Comparison of ENCODE assay signal across 28 mouse cellular contexts in genomic region chr8:123793900-123794299, GRCm38 (mm10). TPM values are rescaled to one million over a fixed set of nuclear protein-coding genes. Genes with fewer than 3 reads are reported as not detected.
DNase-seq lines count a peak whose midpoint lies in the region; ATAC-seq lines count a peak whose summit lies in the region.
"Had no signal": no experiment of that assay in that cellular context is flagged by ENCODE, and none has a peak within 500 bp of the region (broad histone marks: within the 10 kb centered on the region; RNA-seq: fewer than 3 reads in every experiment).

No protein-coding gene starts in this region.

- H3K4me1 ChIP-seq in kidney, embryonic 16.5 days (ENCODE audit: insufficient read depth, low read length): peaks cover 31% of the 10 kb centered on the region
- peaks cover 20% of the 10 kb centered on the region for H3K4me1 ChIP-seq in neural tube, embryonic 13.5 days (replicated peaks)
- peaks cover 24% of the 10 kb centered on the region for H3K4me1 ChIP-seq in neural tube, embryonic 15.5 days
- peaks cover 18% of the 10 kb centered on the region for H3K4me1 ChIP-seq in hindbrain, embryonic 12.5 days

- no peak overlapping the region for H3K4me3 ChIP-seq in kidney, embryonic 16.5 days (ENCODE audit: low read length)
- no peak overlapping the region for H3K4me3 ChIP-seq in neural tube, embryonic 13.5 days
- H3K4me3 ChIP-seq in neural tube, embryonic 15.5 days (replicated peaks): no peak overlapping the region
- no peak overlapping the region for H3K4me3 ChIP-seq in hindbrain, embryonic 12.5 days
- H3K4me3 ChIP-seq: embryonic facial prominence, embryonic 10.5 days; embryonic facial prominence, embryonic 15.5 days; forebrain, embryonic 13.5 days; hindbrain, embryonic 10.5 days; left cerebral cortex, adult 2 months; liver, embryonic 12.5 days; myocyte; neural tube, embryonic 12.5 days had no signal

- peaks cover 3% of the 10 kb centered on the region; the same call in 1 of the 2 replicates for H3K27me3 ChIP-seq in kidney, embryonic 16.5 days (ENCODE audit: insufficient read depth, low read length)
- 0 out of 2 replicates have a peak, but pooled peaks cover 4% of the 10 kb centered on the region for H3K27me3 ChIP-seq in neural tube, embryonic 13.5 days
- H3K27me3 ChIP-seq in neural tube, embryonic 15.5 days (replicated peaks): peaks cover 4% of the 10 kb centered on the region; the same call in 1 of the 2 replicates
- H3K27me3 ChIP-seq in hindbrain, embryonic 12.5 days: 0 out of 2 replicates have a peak, but pooled peaks cover 4% of the 10 kb centered on the region
- H3K27me3 ChIP-seq: embryonic facial prominence, embryonic 15.5 days; forebrain, embryonic 13.5 days; neural tube, embryonic 12.5 days had no signal

- H3K9ac ChIP-seq in kidney, embryonic 16.5 days (replicated peaks; ENCODE audit: low read length): no peak overlapping the region; the same call in 1 of the 2 replicates
- 0 out of 2 replicates have a peak overlapping the region, but pooled peaks have one; percentile 17 for H3K9ac ChIP-seq in neural tube, embryonic 13.5 days
- no peak overlapping the region for H3K9ac ChIP-seq in neural tube, embryonic 15.5 days (replicated peaks)
- H3K9ac ChIP-seq in hindbrain, embryonic 12.5 days: no peak overlapping the region
- H3K9ac ChIP-seq: embryonic facial prominence, embryonic 15.5 days; forebrain, embryonic 13.5 days; liver, embryonic 12.5 days; liver, postnatal 0 days; neural tube, embryonic 12.5 days had no signal

- ATAC-seq in kidney, embryonic 16.5 days (ENCODE audit: low FRiP score, low TSS enrichment): no peak
- no peak for ATAC-seq in neural tube, embryonic 13.5 days (ENCODE audit: low read depth)
- ATAC-seq in neural tube, embryonic 15.5 days (ENCODE audit: low FRiP score): no peak
- no peak for ATAC-seq in hindbrain, embryonic 12.5 days (ENCODE audit: low FRiP score)
- ATAC-seq: CD4-positive, CD25-positive, alpha-beta regulatory T cell, adult 4 months; forebrain, embryonic 13.5 days; hindbrain, embryonic 16.5 days; liver, embryonic 12.5 days; liver, postnatal 0 days had no signal

- WGBS in kidney, embryonic 16.5 days: 10% methylated on average over 10 of the region's 10 CpGs
- 25% methylated on average over 10 of the region's 10 CpGs for WGBS in neural tube, embryonic 13.5 days
- 25% methylated on average over 10 of the region's 10 CpGs for WGBS in neural tube, embryonic 15.5 days
- 58% methylated on average over 10 of the region's 10 CpGs for WGBS in hindbrain, embryonic 12.5 days

- H3K36me3 ChIP-seq in kidney, embryonic 16.5 days (ENCODE audit: insufficient read depth, low read length): no peaks in the 10 kb centered on the region
- H3K36me3 ChIP-seq in neural tube, embryonic 13.5 days: no peaks in the 10 kb centered on the region
- H3K36me3 ChIP-seq in neural tube, embryonic 15.5 days: no peaks in the 10 kb centered on the region
- no peaks in the 10 kb centered on the region for H3K36me3 ChIP-seq in hindbrain, embryonic 12.5 days
- H3K36me3 ChIP-seq: embryonic facial prominence, embryonic 10.5 days; embryonic facial prominence, embryonic 15.5 days; hindbrain, embryonic 10.5 days; liver, embryonic 12.5 days; neural tube, embryonic 12.5 days had no signal

- peak; percentile 48 for DNase-seq in adrenal gland, postnatal 14 days
- no peak for DNase-seq in adrenal gland, postnatal 4 days (ENCODE audit: low spot score in 2 of 2)
- DNase-seq in kidney, postnatal 10 days: no peak
- DNase-seq: cerebellum, adult 8-10 months; cerebellum, postnatal 25 days; gastrocnemius, postnatal 14 days; heart, postnatal 14 days; kidney, adult 11 months; kidney, postnatal 25 days; liver, postnatal 0 days; lung, postnatal 14 days; thymus, adult 18-20 months; thymus, postnatal 25 days had no signal

- no peaks in the 10 kb centered on the region for H3K9me3 ChIP-seq in kidney, embryonic 16.5 days (ENCODE audit: low read length)
- H3K9me3 ChIP-seq in neural tube, embryonic 13.5 days: no peaks in the 10 kb centered on the region
- H3K9me3 ChIP-seq in neural tube, embryonic 15.5 days (replicated peaks): no peaks in the 10 kb centered on the region
- H3K9me3 ChIP-seq in hindbrain, embryonic 12.5 days (replicated peaks): no peaks in the 10 kb centered on the region
- H3K9me3 ChIP-seq: embryonic facial prominence, embryonic 10.5 days; embryonic facial prominence, embryonic 15.5 days; forebrain, embryonic 13.5 days; hindbrain, embryonic 10.5 days; liver, embryonic 12.5 days; neural tube, embryonic 12.5 days had no signal

- peak overlapping the region; percentile 23; the same call in 1 of the 2 replicates for H3K27ac ChIP-seq in kidney, embryonic 16.5 days (ENCODE audit: low read length)
- H3K27ac ChIP-seq in neural tube, embryonic 13.5 days (replicated peaks): no peak overlapping the region
- H3K27ac ChIP-seq in neural tube, embryonic 15.5 days (replicated peaks): no peak overlapping the region
- no peak overlapping the region for H3K27ac ChIP-seq in hindbrain, embryonic 12.5 days
- H3K27ac ChIP-seq: embryonic facial prominence, embryonic 10.5 days; embryonic facial prominence, embryonic 15.5 days; forebrain, embryonic 13.5 days; left cerebral cortex, adult 2 months; liver, embryonic 12.5 days; neural tube, embryonic 12.5 days had no signal

- no peak overlapping the region for H3K4me2 ChIP-seq in kidney, embryonic 16.5 days (replicated peaks; ENCODE audit: low read depth, low read length)
- no peak overlapping the region for H3K4me2 ChIP-seq in neural tube, embryonic 13.5 days
- no peak overlapping the region for H3K4me2 ChIP-seq in neural tube, embryonic 15.5 days
- H3K4me2 ChIP-seq in hindbrain, embryonic 12.5 days (replicated peaks): no peak overlapping the region
- H3K4me2 ChIP-seq: embryonic facial prominence, embryonic 15.5 days; forebrain, embryonic 13.5 days; liver, embryonic 12.5 days; midbrain, embryonic 11.5 days; neural tube, embryonic 12.5 days had no signal

RNA-seq across cellular contexts. Expression of gene Rab4a, which starts 11.9 kb away (rescaled TPM):
- 18.9 and 20.0 TPM in 2 replicates for total RNA-seq in adrenal gland, postnatal 14 days (2021)
- total RNA-seq in adrenal gland, postnatal 4 days (2021): 10 to 100 TPM; 29.5 to 30.9 TPM
- 50.8 and 51.5 TPM in 2 replicates for polyA plus RNA-seq in kidney, embryonic 16.5 days (2015; fragmentation: Nextera tagmentation; extraction: Ambion mirVana)
- polyA plus RNA-seq in neural tube, embryonic 13.5 days (2015; fragmentation: Nextera tagmentation; extraction: Ambion mirVana): 78.6 and 89.6 TPM in 2 replicates
- polyA plus RNA-seq in neural tube, embryonic 15.5 days (2015; fragmentation: Nextera tagmentation; extraction: Ambion mirVana): 78.2 and 87.0 TPM in 2 replicates
- 61.0 and 61.2 TPM in 2 replicates for polyA plus RNA-seq in hindbrain, embryonic 12.5 days (2016; fragmentation: Nextera tagmentation; extraction: Ambion mirVana)
